Mouse (Mus musculus): ENCODE results near the gene Ugt1a5.

The Ugt1a5 gene

DNA sequence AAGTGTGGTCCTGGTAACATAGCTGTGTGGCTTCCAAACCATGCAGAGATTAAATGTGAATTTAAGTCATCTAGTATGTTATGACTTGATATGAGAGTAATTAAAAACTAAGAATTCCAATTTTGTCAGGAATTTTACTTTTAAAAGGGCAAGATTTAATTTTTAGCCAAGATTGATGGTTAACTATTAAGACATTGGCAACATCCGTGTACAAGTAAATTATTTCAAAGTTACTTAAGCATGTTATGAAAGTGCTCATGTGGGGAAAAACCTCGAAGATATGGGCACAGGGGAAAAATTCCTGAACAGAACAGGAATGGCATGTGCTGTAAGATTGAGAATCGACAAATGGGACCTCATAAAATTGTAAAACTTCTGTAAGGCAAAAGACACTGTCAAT is 31.6 kb downstream of the Ugt1a5 start:
- no peak for DNase-seq (ENCODE audit: low spot score)

DNA sequence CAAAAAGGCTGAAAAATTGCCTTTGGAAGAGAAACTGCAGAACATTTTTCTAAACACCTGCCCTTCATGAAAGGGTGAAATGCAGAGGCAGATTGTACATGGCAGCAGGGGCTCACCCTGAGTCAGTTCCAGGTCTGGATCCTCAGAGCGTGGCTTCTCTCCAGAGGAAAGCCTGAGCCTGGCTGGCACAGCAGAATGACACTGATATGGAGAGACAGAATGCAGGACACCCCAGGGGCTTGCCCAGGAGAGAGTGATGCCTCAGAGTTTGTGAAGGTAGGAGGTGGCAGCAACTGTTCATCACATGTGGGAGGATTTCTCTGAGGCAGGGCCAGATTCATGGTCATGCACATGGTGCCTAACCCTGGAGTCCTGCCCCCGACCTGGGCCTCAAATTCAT is 34.2 kb downstream of the Ugt1a5 start:
- DNase-seq (ENCODE audit: low spot score), result no peak

DNA sequence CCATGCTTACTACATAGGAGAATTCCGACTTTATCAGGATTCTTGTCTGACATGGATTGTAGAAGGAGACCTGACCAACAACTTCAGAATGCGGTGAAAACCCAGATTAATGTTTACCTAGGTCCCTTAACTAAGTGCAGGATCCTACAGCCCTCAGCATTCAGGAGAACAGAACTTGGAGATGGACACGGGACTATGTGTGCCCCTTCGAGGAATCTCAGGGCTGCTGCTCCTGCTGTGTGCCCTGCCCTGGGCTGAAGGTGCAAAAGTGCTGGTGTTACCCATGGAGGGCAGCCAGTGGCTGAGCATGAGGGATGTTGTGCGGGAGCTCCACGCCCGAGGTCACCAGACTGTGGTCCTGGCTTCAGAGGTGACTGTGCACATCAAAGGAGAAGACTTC is 34.6 kb downstream of the Ugt1a5 start, which contains the start of gene Ugt1a2:
Gene Ugt1a2 (plus strand): TSS at position 146 of the 400 bp plus-strand sequence.
- DNase-seq (ENCODE audit: low spot score), result no peak

DNA sequence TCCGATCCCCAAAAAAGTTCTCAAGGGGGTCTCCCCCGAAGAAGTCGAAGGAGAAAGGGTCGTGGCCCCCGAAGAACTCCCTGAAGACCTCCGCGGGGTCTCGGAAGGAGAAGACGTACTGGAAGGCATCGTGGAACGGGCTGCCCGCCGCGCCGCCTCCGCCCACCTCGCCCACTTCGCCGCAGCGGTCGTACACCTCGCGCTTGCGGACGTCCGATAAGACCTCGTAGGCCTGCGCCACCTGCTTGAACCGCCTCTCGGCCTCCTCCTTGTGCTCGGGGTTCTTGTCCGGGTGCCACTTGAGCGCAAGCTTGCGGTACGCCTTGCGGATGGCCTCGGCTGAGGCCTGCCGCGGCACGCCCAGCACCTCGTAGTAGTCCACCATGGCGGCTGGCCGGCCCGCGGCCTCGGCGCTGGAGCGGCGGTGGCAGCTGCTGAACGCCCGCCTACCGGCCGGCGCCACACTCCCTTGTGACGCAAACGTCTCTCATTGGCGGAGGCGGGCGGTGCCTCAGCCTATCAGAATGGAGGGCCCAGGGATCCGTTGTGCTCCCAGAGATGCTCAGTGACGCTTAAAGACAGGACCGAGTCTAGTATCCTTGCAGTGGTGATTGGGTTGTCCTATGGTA is 39.6 kb downstream of the Ugt1a5 start, which contains the start of gene Dnajb3:
Gene Dnajb3 (minus strand): TSS at position 489 of the 629 bp plus-strand sequence.
- DNase-seq (ENCODE audit: low spot score), result peak; percentile 77

DNA sequence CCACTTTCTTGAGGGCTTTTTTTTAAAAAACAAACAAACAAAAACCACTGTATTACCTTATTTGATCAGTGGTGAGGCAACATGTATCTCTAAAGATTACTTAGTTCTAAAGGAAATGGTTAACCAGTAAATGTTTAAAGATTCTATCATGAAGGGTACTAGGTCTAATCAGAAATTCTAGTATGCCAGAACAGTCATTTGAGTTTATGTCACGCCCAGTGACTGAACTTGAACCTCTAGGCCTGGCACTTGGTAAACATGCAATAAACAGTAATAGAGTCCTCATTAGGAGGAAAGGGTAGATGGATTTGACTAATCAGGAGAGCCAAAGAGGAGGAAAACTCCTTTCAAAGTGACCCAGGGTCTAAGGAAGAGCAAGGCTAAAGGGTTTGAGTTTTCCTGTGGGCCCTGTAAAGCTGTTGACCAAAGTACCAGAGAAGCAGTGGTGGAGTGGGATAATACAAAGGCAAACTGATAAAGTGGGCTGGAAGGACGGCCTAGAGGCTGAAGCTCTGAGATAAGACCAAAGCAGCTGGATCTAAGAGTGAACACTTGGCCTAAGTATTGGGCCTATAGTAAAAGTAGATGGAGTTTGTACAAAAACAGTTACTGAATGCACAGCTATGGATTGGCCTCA is 41.1 kb downstream of the Ugt1a5 start:
- DNase-seq (ENCODE audit: low spot score), result no peak

DNA sequence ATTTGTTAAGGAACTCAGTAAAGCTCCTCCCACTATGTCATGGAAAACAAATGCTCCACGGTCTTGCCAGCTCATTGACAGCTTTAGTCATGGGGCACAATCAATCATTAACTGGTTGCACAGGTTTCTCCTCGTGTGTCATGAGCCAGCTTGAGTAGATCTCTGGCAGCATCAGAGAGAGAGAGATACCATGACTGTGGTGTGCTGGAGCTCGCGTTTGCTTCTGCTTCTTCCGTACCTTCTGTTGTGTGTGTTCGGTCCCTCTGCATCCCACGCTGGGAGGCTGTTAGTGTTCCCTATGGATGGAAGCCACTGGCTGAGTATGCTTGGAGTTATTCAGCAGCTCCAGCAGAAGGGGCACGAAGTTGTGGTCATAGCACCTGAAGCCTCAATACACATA is 46.0 kb downstream of the Ugt1a5 start, which contains the start of gene Ugt1a1:
Gene Ugt1a1 (plus strand): TSS at position 148 of the 400 bp plus-strand sequence.
- DNase-seq (ENCODE audit: low spot score), result peak; percentile 49

DNA sequence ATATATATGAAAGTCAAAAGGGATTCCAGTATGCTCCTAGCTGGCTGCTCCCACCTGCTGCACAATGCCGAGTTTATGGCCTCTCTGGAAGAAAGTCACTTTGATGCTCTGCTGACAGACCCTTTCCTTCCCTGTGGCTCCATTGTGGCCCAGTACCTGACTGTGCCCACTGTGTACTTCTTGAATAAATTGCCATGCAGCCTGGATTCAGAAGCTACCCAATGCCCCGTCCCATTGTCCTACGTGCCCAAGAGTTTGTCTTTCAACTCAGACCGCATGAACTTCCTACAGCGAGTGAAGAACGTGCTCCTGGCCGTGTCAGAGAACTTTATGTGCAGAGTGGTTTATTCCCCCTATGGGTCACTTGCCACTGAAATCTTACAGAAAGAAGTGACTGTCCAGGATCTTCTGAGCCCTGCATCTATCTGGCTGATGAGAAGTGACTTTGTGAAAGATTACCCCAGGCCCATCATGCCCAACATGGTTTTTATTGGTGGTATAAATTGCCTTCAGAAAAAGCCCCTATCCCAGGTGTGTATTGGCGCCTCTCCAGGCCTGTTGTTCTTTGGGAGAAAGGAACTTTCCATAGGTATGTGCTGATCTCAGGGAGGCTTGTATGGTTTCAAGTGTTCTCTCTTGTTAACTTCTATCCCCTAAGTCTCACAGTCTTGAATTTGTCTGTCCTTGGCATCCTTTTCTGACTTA is 46.7 kb downstream of the Ugt1a5 start:
- peak; percentile 65 for DNase-seq (ENCODE audit: low spot score)

DNA sequence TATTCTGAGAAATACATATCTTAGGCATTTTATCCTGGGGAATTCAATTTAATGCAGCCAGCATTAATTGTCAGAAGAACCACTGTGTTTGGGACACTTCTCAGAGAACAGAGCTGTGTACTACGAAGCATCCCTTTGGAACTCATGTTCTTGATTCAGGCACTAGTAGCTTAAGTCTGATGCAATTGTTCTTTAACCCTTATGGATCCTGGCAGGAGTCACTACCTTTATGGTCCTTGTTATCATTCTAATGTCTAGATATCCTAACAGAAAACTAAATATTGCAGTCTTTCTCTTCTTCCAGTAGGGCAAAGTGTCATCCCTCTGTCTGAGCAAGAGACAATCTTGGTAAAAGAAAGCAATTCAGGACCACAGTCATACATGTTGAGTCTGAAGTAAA is 47.2 kb downstream of the Ugt1a5 start:
- no peak for DNase-seq (ENCODE audit: low spot score)

DNA sequence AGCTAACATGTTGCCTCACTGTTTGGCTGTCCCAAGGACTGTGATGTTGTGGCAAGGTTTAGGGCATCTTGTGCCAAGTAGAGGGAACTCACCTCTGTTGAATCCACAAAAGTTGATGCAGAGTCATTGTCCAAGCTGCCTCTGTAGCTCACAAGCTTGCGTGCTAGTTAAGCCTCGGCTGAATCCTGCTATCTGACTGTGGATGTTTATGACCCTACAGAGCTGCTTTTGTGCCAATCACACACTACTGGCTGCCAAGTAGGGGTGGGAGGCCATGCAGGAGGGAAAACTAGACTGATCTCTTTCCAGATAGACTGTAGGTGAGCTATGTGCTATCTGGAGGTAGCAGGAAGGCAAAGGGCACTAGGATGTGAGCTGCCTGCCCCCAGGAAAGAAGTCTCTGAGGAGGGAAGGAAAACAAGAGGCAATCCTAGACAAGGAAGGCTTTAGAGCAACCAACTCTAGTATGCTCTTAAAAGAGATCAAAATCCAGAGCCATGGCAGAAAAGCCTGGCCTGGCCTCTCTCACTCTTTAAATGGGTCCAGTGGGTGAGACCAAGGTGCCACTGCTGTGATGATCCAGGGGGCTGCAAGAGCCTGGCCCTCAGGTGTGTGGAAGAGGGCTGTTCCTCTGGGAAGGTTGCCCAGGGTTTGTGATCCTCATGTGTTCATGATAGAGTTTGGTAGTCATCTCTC is 48.1 kb downstream of the Ugt1a5 start:
- DNase-seq (ENCODE audit: low spot score), result peak; percentile 54

DNA sequence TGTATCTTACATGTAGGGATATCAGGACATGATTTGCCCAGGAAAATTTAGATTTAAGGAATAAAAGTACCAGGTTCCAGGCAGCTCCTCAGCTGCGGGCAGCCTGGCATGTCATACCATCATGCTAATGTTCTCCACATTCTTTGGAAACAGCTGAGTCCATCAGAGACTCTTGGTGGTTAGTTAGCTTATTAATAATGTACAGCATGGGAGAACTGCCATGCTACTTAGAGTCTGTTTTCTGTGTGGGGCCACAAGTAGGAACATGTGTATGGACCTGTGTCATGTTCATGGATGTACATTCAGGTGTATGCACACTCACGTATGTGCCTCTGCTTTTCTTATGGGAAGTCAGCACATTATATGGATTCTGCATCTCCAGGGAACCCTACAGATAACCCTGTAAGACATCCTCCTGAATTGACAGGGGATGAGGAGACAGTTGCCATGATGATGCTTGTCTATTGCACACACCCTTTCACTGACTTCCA is 48.7 kb downstream of the Ugt1a5 start:
- DNase-seq (ENCODE audit: low spot score), result no peak

DNA sequence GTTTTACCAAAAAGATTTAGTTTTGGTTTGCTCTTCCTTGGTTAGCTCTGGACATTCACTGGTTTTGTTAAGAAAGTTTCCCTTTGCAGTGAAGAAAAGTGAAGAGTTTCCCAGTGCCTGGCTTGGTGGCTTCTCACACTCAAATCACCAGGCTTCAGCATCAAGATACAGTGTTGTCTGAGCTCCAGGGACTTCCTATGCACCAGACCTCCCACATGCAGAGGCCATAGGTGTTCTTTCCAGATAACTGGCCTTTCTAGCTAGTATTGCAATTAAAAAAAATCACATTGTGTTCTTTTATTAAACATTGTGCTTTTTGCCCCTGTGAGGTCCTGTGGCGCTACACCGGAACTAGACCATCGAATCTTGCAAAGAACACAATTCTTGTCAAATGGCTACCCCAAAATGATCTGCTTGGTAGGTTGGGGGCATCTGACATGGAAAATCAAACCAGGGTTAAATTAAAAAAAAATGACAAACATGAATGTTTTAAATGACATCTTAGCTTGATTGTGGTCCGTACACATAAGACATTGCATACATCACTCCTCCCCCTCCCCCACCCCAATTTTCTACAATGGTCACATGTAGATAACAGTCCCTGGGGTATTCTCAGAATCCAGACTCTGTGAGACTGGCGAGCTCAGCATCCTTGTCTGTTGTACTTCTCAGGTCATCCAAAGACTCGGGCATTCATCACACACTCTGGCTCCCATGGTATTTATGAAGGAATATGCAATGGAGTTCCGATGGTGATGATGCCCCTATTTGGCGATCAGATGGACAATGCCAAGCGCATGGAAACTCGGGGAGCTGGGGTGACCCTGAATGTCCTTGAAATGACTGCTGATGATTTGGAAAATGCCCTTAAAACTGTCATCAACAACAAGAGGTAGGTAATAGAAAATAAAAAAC is 49.9 kb downstream of the Ugt1a5 start:
- no peak for DNase-seq (ENCODE audit: low spot score)

DNA sequence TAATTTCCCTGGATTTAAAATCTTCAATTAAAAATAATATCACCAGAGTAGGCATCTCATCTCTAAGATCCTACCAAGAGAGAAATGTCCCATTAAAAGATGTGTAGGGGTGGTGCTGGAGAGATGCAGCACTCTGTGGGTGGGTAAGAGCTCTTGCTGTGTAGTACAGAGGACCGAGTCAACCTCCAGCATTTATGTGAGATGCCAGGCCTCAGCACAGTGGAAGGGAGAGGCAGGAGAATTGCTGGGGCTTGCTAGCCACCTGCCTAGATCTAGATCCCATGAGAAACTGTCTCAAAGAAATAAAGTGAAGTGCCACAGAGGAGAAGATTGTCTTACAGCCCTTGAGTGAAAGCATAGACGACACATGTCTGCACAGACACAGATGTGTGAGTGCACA is 50.7 kb downstream of the Ugt1a5 start:
- peak; percentile 45 for DNase-seq (ENCODE audit: low spot score)

DNA sequence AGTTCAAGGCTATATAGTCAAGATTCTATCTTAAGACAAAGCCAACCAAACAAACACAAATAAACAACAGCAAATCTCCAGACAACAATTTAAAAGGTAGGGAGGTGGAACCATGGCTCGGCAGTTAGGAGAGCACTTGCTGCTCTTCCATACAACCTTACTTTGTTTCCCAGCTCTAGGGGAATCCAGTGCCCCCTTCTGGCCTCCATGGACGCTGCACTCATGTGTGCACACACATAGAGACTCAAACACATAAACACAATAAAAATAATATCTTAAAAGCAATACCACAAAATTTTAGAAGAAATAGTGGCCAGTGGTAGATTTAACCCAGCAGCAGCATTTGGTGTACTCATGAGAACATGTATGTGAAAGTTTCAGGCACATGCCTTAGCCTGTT is 51.3 kb downstream of the Ugt1a5 start:
- DNase-seq (ENCODE audit: low spot score), result peak; percentile 63

DNA sequence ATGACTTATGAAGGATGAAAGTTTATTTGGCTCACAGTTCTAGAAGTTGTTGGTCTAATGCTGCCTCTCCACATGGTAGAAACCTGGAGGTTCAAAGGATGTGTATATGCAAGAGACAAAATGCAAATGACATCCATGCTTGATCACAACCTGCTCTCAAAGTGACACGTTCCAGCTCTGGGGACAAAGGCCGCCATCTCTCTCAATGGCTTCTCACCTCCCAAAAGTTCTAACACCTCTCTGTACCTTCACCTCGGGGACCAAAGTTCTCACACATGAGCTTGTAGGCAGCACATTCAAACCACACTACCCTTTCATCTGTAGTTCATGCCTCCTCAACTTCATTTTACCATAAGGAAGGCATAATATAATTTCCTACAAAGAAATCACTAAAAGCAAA is 51.8 kb downstream of the Ugt1a5 start:
- no peak for DNase-seq (ENCODE audit: low spot score)

DNA sequence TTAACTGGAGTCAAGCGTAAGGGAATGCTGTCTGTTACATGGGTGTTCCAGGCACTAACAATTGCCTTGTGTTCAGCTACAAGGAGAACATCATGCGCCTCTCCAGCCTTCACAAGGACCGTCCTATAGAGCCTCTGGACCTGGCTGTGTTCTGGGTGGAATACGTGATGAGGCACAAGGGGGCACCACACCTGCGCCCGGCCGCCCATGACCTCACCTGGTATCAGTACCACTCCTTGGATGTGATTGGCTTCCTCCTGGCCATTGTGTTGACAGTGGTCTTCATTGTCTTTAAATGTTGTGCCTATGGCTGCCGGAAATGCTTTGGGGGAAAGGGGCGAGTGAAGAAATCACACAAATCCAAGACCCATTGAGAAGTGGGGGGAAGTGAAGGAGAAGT is 52.2 kb downstream of the Ugt1a5 start:
- DNase-seq (ENCODE audit: low spot score), result peak; percentile 58

DNA sequence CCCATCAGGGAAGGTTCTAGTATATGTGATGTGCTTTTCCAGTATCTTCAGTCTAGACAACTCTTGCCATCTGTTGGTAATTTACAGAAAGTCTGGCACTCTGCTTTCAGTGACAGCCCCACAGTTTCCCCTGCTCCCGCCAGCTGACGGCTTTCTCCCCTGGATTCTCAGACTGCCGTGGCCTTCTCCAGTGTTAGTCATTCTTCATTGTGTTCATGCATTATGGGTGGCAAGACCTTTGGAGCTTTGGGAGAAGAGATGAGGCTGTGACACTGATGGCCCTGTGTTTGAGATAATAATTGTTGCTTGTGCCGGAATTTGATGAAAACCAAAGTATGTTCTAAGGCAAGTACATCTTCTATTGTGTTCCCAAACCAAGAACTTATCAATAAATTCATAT is 52.8 kb downstream of the Ugt1a5 start:
- DNase-seq (ENCODE audit: low spot score), result no peak

DNA sequence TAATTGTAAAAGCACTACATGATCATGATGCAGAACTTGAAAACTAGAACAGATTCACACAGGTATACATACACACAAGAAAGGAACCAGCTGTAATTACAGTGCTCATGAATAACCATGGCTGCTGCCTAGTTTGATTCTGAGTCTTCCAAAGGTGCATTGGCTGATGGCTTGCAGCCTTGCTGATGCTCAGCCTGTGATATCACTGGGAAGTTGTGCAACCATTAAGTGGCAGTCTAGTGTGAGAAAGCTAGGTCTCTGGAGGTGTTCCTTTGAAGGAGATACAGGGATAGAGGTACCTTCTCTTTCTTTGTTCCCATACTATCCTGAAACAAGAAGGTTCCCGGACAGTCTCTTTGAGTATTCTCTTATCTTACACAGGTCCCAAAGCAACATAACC is 53.2 kb downstream of the Ugt1a5 start:
- DNase-seq (ENCODE audit: low spot score), result no peak

DNA sequence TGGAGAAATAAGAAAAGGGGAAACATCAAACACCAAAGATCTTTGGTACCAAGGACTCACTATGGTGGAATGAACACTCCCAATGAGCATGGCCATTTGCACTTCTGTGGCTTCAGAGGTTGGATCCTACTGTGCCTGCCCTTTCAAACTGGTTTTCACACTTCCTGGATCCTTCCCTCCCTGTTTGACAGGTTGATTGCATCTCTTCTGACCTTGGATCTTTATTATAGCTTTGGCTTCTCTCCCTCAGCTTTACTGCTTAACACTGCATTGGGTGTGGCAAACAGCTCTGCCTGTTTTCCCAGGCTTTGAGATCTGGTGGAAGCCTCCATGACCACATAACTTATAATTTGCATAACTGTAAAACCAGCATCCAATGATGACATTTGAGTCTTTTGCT is 54.5 kb downstream of the Ugt1a5 start:
- DNase-seq (ENCODE audit: low spot score), result peak; percentile 41

DNA sequence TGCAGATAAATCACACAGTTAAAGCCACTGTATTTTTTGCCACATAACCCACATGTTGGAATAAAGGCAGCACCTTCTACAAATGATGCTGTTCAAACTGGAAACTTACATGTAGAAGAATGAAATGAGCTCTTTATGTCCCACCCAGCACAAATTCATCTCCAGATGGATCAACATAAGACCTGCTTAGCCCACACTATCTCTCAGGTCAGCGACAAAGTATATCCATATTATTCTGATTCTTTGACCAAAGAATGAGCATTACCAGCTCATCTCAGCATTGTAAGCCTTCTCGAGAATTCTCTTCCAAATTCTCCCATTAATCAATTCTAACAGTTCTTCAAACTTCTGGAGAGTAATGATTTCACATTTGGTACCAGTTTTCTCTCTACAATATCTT is 56.4 kb downstream of the Ugt1a5 start:
- no peak for DNase-seq (ENCODE audit: low spot score)

DNA sequence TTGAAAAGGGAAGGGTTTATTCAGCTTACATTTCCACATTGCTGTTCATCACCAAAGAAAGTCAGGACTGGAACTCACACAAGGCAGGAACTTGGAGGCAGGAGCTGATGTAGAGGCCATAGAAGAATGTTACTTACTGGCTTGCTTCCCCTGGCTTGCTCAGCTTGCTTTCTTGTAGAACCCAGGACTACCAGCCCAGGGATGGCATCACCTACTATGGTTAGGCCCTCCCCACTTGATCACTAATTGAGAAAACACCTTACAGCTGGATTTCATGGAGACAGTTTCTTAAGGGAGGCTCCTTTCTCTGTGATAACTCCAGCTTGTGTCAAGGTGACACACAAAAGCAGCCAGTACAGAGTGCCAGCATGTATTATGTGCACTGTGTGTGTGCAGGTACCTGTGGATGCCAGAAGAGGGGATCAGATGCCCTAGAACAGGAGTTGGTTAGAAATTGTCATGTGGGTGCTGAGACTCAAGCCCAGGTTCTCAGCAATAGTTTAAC is 57.3 kb downstream of the Ugt1a5 start:
- DNase-seq (ENCODE audit: low spot score), result peak; percentile 39

DNA sequence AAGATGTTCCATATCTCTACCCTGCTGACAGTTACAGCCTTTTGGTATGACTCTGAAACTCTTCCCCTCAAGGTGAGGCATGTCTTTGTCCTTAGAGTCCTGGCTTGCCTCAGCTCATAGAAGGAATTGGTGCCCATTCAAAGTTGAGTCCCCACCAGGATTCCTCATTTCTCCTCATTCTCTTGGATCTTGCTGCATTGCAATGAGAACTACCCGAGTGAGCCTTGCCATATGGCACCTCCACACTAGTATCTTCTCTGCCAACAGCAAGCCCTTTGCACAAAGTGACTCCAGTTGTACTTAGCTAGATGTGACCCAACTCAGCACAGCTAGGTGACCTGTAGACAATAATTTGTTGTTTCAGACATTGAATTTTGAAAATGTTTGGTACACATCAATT is 57.8 kb downstream of the Ugt1a5 start:
- peak; percentile 47 for DNase-seq (ENCODE audit: low spot score)

Measured in testis, postnatal 10 days (tissue).